13 mouse cellular contexts compared by ENCODE assay signal in genomic region chr17:57678161-57678560, GRCm38 (mm10).
"Had no signal": no experiment of that assay in that cellular context is flagged by ENCODE, and none has a peak within 500 bp of the region (broad histone marks: within the 10 kb centered on the region; RNA-seq: fewer than 3 reads in every experiment).

No protein-coding gene starts in this region.

- DNase-seq: kidney, adult 11 months; kidney, adult 8-10 months; kidney, postnatal 10 days; kidney, postnatal 36 days; liver, embryonic 13.5 days; lung, adult 2 months; lung, postnatal 14 days; lung, postnatal 4 days; midbrain, embryonic 14.5 days; right cerebral cortex, postnatal 14 days; spleen, adult 18-20 months; thymus, adult 18-20 months; thymus, postnatal 4 days had no signal
